Mouse (Mus musculus): Measurements from ENCODE around the gene Rfwd3. TPM values are rescaled to one million over a fixed set of nuclear protein-coding genes. Genes with fewer than 3 reads are reported as not detected.

Rfwd3 gene
- 9.5 and 14.6 TPM in 2 replicates for polyA plus RNA-seq (2012; rRNA removed; ENCODE audit: low replicate concordance)

DNA sequence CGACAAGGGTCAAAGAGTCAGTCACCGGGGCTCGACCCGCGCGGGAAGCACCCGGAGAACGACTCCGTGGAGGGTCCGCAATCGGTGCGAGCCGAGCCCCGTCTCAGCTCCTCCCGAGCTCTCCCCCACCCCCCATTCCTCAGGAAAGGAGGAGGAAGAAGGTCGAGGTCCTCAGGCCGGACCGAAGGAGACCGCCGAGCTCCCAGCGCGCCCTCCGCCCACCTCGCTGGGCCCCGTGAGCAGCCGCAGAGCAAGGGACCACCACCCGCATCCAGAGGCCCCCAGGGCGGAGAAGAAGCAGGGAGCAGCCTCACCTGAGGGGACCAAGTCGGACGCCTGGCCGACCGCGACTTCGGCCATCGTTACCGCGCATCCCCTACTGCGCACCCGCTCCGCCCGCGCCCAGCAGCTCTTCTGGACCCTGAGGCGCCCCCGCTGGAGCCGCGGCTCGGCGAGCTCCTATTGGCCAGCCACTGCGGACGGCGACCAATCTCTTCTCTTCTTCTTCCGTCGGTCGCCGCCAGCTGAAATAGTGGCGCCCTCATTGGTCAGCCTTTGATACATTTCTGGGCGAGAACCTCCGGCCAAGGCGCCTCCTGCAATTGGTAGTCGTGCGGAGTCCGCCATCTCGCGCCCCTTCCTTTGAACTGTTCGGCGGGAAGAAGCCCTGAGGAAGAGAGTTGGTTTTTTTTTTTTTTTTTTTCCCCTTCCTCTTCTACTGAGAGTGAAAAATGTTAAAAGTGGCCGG lies at the start of gene Rfwd3:
Rfwd3 (minus strand) TSS at position 402 of the 748 bp plus-strand sequence.

DNA sequence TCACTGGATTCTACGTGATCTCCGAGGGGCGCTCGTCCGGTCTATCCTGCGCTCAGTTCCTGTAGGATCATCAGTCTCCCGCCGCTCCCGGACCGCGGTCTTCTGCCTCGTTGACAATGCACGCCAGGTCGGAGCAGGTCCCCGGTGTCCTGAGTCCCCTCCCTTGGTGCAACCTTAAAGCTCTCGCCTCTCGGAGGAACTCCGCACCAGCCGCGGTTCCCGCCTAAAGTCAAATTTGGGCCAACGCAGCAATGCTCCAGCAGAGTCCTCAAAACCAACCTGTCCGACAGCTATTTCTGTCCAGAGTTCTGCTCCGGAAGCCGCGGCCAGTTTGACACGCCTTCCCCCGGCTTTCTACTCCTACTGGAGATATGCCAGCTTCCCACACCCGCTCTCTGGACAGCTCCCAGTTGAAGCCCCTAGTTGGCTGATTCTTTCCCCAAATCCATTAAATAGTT lies 37.9 kb upstream of the Rfwd3 start, which contains the start of gene Mlkl:
Mlkl (minus strand) TSS at position 288 of the 458 bp plus-strand sequence.

DNA sequence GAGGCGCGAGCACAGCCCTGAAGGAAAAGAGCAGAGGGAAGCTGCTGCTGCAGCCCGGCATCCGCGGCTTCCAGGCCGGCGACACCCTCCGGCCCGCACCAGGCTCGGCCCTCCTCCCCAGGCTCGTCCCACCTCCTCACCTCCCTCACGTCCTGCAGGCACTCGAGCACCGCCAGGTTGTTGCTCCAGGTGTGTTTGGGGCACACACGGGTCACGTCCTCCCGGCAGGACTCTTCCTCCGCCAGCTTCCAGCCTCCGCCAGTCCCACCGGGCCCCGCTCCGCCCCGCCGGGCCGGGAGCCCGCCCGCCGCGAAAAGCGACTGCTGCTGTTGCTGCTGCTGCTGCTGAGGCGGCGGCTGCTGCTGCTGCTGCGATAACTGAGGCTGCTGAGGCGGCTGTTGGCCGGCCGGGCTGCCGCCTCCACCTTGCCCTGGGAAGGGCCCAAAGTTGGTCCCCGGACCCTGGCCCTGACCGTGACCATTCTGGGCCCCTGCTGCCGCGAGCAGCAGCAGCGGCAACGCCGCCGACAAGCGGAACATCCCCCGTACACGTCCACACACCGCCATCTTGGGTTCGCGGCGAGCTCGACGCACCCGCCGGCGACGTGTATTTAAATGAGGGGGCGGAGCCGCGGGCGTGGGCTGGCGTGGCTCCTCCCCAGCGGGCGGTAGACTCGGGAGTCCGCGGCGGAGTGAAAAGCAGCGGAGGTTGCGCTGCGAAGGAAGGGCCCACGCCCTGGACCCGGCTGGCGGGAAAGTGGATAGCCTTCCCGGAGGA lies 41.2 kb downstream of the Rfwd3 start, which contains the start of gene Glg1:
Glg1 (minus strand) TSS at position 586 of the 777 bp plus-strand sequence.

Other genes with a start within 250 kb of the Rfwd3 start
- gene Exosc6, start 243.9 kb downstream of the Rfwd3 start, polyA plus RNA-seq (2012; rRNA removed; ENCODE audit: low replicate concordance) = 36.4 TPM in 1 of 2 replicates, not detected in the other
- 0.40 TPM in 1 of 2 replicates, not detected in the other for gene Clec18a, start 207.8 kb downstream of the Rfwd3 start, polyA plus RNA-seq (2012; rRNA removed; ENCODE audit: low replicate concordance)
- 17.3 and 26.6 TPM in 2 replicates for gene Pdpr, start 205.6 kb downstream of the Rfwd3 start, polyA plus RNA-seq (2012; rRNA removed; ENCODE audit: low replicate concordance)
- 43.8 and 49.9 TPM in 2 replicates for gene Glg1, start 41.0 kb downstream of the Rfwd3 start, polyA plus RNA-seq (2012; rRNA removed; ENCODE audit: low replicate concordance)
- gene Mlkl, start 38.0 kb upstream of the Rfwd3 start, polyA plus RNA-seq (2012; rRNA removed; ENCODE audit: low replicate concordance) = 1.1 and 3.3 TPM in 2 replicates
- 3.3 and 12.6 TPM in 2 replicates for gene Fa2h, start 93.6 kb upstream of the Rfwd3 start, polyA plus RNA-seq (2012; rRNA removed; ENCODE audit: low replicate concordance)
- 6.7 and 10.4 TPM in 2 replicates for gene Wdr59, start 221.9 kb upstream of the Rfwd3 start, polyA plus RNA-seq (2012; rRNA removed; ENCODE audit: low replicate concordance)
- gene Znrf1, start 235.9 kb upstream of the Rfwd3 start, polyA plus RNA-seq (2012; rRNA removed; ENCODE audit: low replicate concordance) = 102 and 160 TPM in 2 replicates